12 mouse cellular contexts compared by ENCODE assay signal in the genomic region with DNA sequence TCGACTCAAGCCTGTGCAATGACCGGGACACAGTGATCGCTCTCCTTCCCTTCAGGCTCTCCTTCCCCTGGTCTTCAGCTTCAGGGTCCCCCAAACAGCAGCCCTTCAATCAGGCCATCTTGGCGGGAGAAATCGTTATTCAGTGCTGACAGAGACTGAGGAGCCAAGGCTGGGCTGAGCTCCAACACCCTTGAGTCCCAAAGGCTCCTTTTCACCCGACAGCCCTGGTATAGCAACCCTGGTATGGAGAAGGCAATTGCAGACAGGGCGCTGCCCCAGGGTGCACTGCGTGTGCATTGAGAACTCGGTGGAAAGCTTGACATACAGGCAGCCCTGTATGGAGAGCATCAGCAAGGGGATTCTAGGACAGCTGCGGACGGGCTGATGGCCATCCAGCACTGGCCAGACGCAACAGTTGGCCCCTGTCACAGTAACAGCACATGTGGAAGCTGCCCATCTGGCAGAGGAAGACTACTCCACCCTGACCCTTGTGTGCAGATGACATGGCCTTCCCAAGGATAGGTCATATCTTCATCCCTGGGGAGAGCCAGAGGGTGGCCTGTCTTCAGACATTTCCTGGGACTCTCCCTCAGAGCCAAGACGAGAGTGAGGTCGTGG. TPM values are rescaled to one million over a fixed set of nuclear protein-coding genes. Genes with fewer than 3 reads are reported as not detected.
A peak's percentile ranks its signal among the peaks of the same experiment; 100 is the strongest.
DNase-seq lines count a peak whose midpoint lies in the region; ATAC-seq and TF ChIP-seq lines count a peak whose summit lies in the region.
"Had no signal": no experiment of that assay in that cellular context is flagged by ENCODE, and none has a peak within 500 bp of the region (broad histone marks: within the 10 kb centered on the region; RNA-seq: fewer than 3 reads in every experiment).

No protein-coding gene starts in this region.

- TF ChIP-seq EP300 in lung, postnatal 0 days (IDR thresholded peaks at IDR 0.05) = no peak

- no peak for TF ChIP-seq CTCF in lung, postnatal 0 days (IDR thresholded peaks at IDR 0.05)

- DNase-seq in adrenal gland, adult 2 months = peak; percentile 30
- DNase-seq in adrenal gland, adult 18-20 months (ENCODE audit: low spot score in 2 of 2) = no peak
- DNase-seq in gastrocnemius, postnatal 14 days = peak; percentile 62
- peak; percentile 63 for DNase-seq in lung, postnatal 0 days (ENCODE audit: low spot score)
- no peak for DNase-seq in midbrain, embryonic 14.5 days
- no peak for DNase-seq in thymus, adult 18-20 months
- DNase-seq in spleen, postnatal 4 days (ENCODE audit: low spot score in 2 of 2) = no peak
- DNase-seq: left cerebral cortex, postnatal 4 days; thymus, postnatal 14 days had no signal

- H3K36me3 ChIP-seq in intestine, embryonic 16.5 days (ENCODE audit: control insufficient read depth, insufficient read depth, low read length) = no peaks in the 10 kb centered on the region
- H3K36me3 ChIP-seq in lung, postnatal 0 days (ENCODE audit: insufficient read depth, low read length) = no peaks in the 10 kb centered on the region
- H3K36me3 ChIP-seq in midbrain, embryonic 14.5 days (ENCODE audit: control insufficient read depth, insufficient read depth, low read length) = no peaks in the 10 kb centered on the region
- H3K36me3 ChIP-seq: neural tube, embryonic 12.5 days had no signal

- H3K27ac ChIP-seq in intestine, embryonic 16.5 days (ENCODE audit: low read length) = no peak overlapping the region
- peak overlapping the region; percentile 55; the same call in 1 of the 2 replicates for H3K27ac ChIP-seq in lung, postnatal 0 days (ENCODE audit: low read length)
- H3K27ac ChIP-seq in midbrain, embryonic 14.5 days (replicated peaks; ENCODE audit: low read depth, low read length) = no peak overlapping the region
- H3K27ac ChIP-seq: neural tube, embryonic 12.5 days had no signal

- H3K4me3 ChIP-seq in intestine, embryonic 16.5 days (ENCODE audit: low read length) = no peak overlapping the region
- no peak overlapping the region for H3K4me3 ChIP-seq in lung, postnatal 0 days (ENCODE audit: low read depth, low read length)
- H3K4me3 ChIP-seq in midbrain, embryonic 14.5 days (replicated peaks; ENCODE audit: low read depth, low read length) = no peak overlapping the region
- H3K4me3 ChIP-seq: erythroblast, embryonic 14.5 days; neural tube, embryonic 12.5 days had no signal

- no peaks in the 10 kb centered on the region for H3K9me3 ChIP-seq in intestine, embryonic 16.5 days (ENCODE audit: control insufficient read depth, low read length)
- no peaks in the 10 kb centered on the region for H3K9me3 ChIP-seq in lung, postnatal 0 days (ENCODE audit: low read length)
- no peaks in the 10 kb centered on the region for H3K9me3 ChIP-seq in midbrain, embryonic 14.5 days (ENCODE audit: control insufficient read depth, low read length)
- H3K9me3 ChIP-seq: neural tube, embryonic 12.5 days had no signal

- peak overlapping the region; percentile 26; the same call in 1 of the 2 replicates for H3K4me2 ChIP-seq in intestine, embryonic 16.5 days (ENCODE audit: low read depth, low read length)
- peak overlapping the region; percentile 33 for H3K4me2 ChIP-seq in lung, postnatal 0 days (replicated peaks; ENCODE audit: low read depth, low read length)
- H3K4me2 ChIP-seq in midbrain, embryonic 14.5 days (ENCODE audit: low read length) = no peak overlapping the region
- H3K4me2 ChIP-seq: neural tube, embryonic 12.5 days had no signal

- intact Hi-C loops in gastrocnemius, postnatal 14 days (cut with DNase I; ENCODE audit: low total_unique reads) = no loop called here

- no peak for ATAC-seq in intestine, embryonic 16.5 days
- peak; percentile 36 for ATAC-seq in lung, postnatal 0 days
- ATAC-seq in midbrain, embryonic 14.5 days (ENCODE audit: low FRiP score, low TSS enrichment) = no peak

- peaks cover 24% of the 10 kb centered on the region for H3K4me1 ChIP-seq in intestine, embryonic 16.5 days (ENCODE audit: control insufficient read depth, insufficient read depth, low read length)
- H3K4me1 ChIP-seq in lung, postnatal 0 days (ENCODE audit: insufficient read depth, low read depth, low read length) = peaks cover 3% of the 10 kb centered on the region; the same call in 1 of the 2 replicates
- peaks cover 15% of the 10 kb centered on the region for H3K4me1 ChIP-seq in midbrain, embryonic 14.5 days (ENCODE audit: control insufficient read depth, insufficient read depth, low read length)

- H3K9ac ChIP-seq in intestine, embryonic 16.5 days (ENCODE audit: low read depth, low read length) = no peak overlapping the region
- H3K9ac ChIP-seq in lung, postnatal 0 days (replicated peaks; ENCODE audit: low read depth) = no peak overlapping the region
- H3K9ac ChIP-seq in midbrain, embryonic 14.5 days (replicated peaks; ENCODE audit: low read length) = no peak overlapping the region
- H3K9ac ChIP-seq: neural tube, embryonic 12.5 days had no signal

- 70% methylated on average over 14 of the region's 14 CpGs for WGBS in intestine, embryonic 16.5 days
- WGBS in lung, postnatal 0 days = 62% methylated on average over 14 of the region's 14 CpGs
- 86% methylated on average over 14 of the region's 14 CpGs for WGBS in midbrain, embryonic 14.5 days

- peaks cover 16% of the 10 kb centered on the region for H3K27me3 ChIP-seq in intestine, embryonic 16.5 days (replicated peaks; ENCODE audit: control insufficient read depth, insufficient read depth, low read length)
- H3K27me3 ChIP-seq in lung, postnatal 0 days (replicated peaks; ENCODE audit: insufficient read depth, low read length) = 0 out of 2 replicates have a peak, but pooled peaks cover 10% of the 10 kb centered on the region
- peaks cover 20% of the 10 kb centered on the region for H3K27me3 ChIP-seq in midbrain, embryonic 14.5 days (ENCODE audit: control insufficient read depth, insufficient read depth, low read length)

RNA-seq across cellular contexts. Expression of a gene that starts 2.8 kb away (rescaled TPM):
- total RNA-seq in adrenal gland, adult 2 months (2021) = 10 to 100 TPM; 24.8 to 44.6 TPM
- 73.5 and 81.5 TPM in 2 replicates for polyA plus RNA-seq in adrenal gland, adult 2 months (2012; rRNA removed)
- total RNA-seq in adrenal gland, adult 18-20 months (2021) = 10 to 100 TPM; 19.9 to 28.1 TPM
- 10 to 100 TPM; 29.2 to 46.7 TPM for total RNA-seq in gastrocnemius, postnatal 14 days (2021)
- 19.1 and 24.5 TPM in 2 replicates for polyA plus RNA-seq in intestine, embryonic 16.5 days (2015; fragmentation: Nextera tagmentation; extraction: Ambion mirVana)
- 121 and 122 TPM in 2 replicates for polyA plus RNA-seq in lung, postnatal 0 days (2015; fragmentation: Nextera tagmentation; extraction: Ambion mirVana)
- 2.7 and 5.6 TPM in 2 replicates for polyA plus RNA-seq in midbrain, embryonic 14.5 days (2014; fragmentation: Nextera tagmentation; extraction: Ambion mirVana)

RNA-seq across cellular contexts. Expression of a gene that starts 57.2 kb away (rescaled TPM):
- 10 to 100 TPM; 13.8 to 17.2 TPM for total RNA-seq in adrenal gland, adult 2 months (2021)
- 38.1 and 38.4 TPM in 2 replicates for polyA plus RNA-seq in adrenal gland, adult 2 months (2012; rRNA removed)
- 10 to 100 TPM; 13.3 to 15.0 TPM for total RNA-seq in adrenal gland, adult 18-20 months (2021)
- total RNA-seq in gastrocnemius, postnatal 14 days (2021) = 1 to 10 TPM; 7.0 to 8.7 TPM
- 21.1 and 22.4 TPM in 2 replicates for polyA plus RNA-seq in intestine, embryonic 16.5 days (2015; fragmentation: Nextera tagmentation; extraction: Ambion mirVana)
- 30.8 and 34.3 TPM in 2 replicates for polyA plus RNA-seq in lung, postnatal 0 days (2015; fragmentation: Nextera tagmentation; extraction: Ambion mirVana)
- 96.4 and 115 TPM in 2 replicates for polyA plus RNA-seq in midbrain, embryonic 14.5 days (2014; fragmentation: Nextera tagmentation; extraction: Ambion mirVana)
- polyA plus RNA-seq: erythroblast, embryonic 14.5 days had no signal

Comparison
In these comparisons a context has a peak if more than half of its experiments do, and no peak if none do; other contexts are left out.
1. DNase-seq: peak in adrenal gland, adult 2 months (single experiment), gastrocnemius, postnatal 14 days (single experiment) and lung, postnatal 0 days (single experiment); none in adrenal gland, adult 18-20 months (0 of 2), midbrain, embryonic 14.5 days (single experiment), thymus, adult 18-20 months (0 of 2) and spleen, postnatal 4 days (0 of 2).